Mouse (Mus musculus) bone marrow, adult 2 months (tissue): ENCODE data around the gene Klf1.

Experiments used
- CTCF ChIP-seq: fragments of 200-500 bp; IDR thresholded peaks from 2 replicates; pipeline ENCODE4 v1.5.1; 2011; ENCODE audit warnings: low read length, control low read depth; ENCODE audit not compliant: control insufficient read depth, insufficient read depth
- POLR2A ChIP-seq: fragments of 200-500 bp; IDR thresholded peaks from 2 replicates; pipeline ENCODE4 v1.6.1; 2011; ENCODE audit warnings: low read depth, mild to moderate bottlenecking, control low read depth, low read length, borderline replicate concordance; ENCODE audit not compliant: control insufficient read depth

GRCm38 (mm10) chr8:84933767-84934559, 32.2 kb downstream of the Klf1 start:
- TF ChIP-seq CTCF (no peak), POLR2A (no peak)
